Mouse (Mus musculus) CD4-positive helper T cell, adult 2 months (primary cell): ENCODE measurements at regions not wholly inside any gene's neighbourhood (a gene's known extent, or its start where the extent isn't known, plus 50 kb on each side); places are given as distances from the start of the nearest gene placed in this dataset.

Experiments used
- DNase-seq: peaks from one replicate; pipeline ENCODE4 v3.0.0-alpha.2; 2012; ENCODE audit warnings: low read depth, missing footprints, low spot score

DNA sequence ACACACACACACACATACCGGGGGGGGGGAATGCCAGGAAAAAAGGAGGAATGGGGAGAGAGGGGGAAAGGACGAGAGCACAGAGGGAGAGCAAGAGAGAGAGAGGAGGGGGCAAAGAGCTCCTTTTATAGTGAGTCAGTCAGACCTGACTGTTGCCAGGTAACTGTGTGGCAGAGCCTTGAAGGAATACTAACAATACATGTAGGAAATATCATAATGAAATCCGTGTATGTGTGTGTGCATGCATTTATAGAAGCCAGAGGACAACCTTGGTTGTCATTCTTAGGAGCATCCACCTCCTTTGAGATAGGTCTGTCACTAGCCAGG lies 127.6 kb upstream of the Med14 start:
- no peak for DNase-seq

GRCm38 (mm10) chrX:12888708-12889481 lies 127.0 kb upstream of the Med14 start:
- DNase-seq, result no peak

- no peak for DNase-seq
Measured at GRCm38 (mm10) chrX:12888010-12888707, 126.3 kb upstream of the Med14 start.

GRCm38 (mm10) chrX:12887516-12887915 lies 125.6 kb upstream of the Med14 start:
- DNase-seq, result no peak

GRCm38 (mm10) chrX:12886160-12887048 lies 124.5 kb upstream of the Med14 start:
- no peak for DNase-seq

DNA sequence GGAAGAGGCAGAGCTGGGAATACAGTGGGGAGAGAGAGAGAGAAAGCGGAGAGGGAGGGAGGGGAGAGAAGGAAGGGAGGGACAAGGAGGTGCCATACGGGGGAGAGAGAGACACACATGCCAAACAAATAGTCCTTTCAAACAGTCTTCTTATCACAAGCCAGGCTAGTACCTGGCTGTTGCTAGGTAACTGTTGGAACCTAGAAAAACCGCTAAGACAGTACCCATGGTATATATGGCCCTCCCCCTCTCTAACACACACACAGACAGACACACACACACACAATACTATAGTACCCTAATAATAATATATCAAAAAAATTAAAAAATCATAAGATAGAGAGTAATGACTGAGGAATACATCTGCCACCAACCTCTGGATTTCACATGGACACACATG lies 117.4 kb upstream of the Med14 start:
- DNase-seq, result no peak

DNA sequence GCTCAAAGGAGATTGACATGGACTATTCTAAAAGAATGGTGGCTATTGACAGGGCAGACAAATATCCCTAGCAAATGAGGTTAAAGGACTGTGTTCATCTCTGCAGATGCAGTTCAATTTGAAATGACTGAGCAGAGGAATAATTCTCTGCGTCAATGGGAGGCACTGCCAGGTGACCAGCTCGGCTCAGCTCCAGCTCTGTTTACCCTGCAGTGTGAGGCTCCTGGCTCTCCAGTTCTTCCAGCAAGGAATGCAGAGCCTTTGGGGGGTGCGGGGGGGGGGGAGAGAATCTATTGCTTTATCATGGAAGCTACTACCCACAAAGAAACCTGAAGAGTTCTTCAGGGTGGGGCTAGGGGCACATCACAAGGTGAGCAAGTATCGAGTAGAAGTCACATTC lies 115.6 kb upstream of the Med14 start:
- DNase-seq, result no peak

GRCm38 (mm10) chrX:12873698-12874144 lies 111.8 kb upstream of the Med14 start:
- peak; percentile 59 for DNase-seq

GRCm38 (mm10) chrX:12873230-12873629 lies 111.4 kb upstream of the Med14 start:
- no peak for DNase-seq

GRCm38 (mm10) chrX:12866885-12867498 lies 105.1 kb upstream of the Med14 start:
- no peak for DNase-seq

- DNase-seq, result no peak
Measured at GRCm38 (mm10) chrX:12866176-12866575, 104.3 kb upstream of the Med14 start.

DNA sequence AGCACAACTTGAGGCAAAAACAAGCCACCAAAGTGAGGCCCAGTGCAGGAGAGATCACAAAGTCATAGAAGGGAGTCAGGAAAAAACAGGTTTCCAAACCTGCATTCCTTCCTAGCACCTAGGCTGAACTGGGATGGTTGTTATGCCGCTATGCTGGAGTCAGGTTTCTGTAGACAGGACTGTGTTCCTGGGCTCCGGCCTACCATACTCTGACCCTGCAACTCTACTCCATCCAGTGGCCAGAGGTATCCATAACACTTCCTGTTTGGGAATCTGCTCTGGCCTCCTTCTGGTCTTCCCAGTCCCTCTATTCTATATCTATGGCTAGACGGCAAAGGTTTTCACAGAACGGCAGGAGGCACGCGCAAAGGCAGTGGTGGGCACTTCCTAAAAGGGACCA lies 98.3 kb upstream of the Med14 start:
- no peak for DNase-seq

GRCm38 (mm10) chrX:12858757-12859156 lies 96.9 kb upstream of the Med14 start:
- no peak for DNase-seq

DNA sequence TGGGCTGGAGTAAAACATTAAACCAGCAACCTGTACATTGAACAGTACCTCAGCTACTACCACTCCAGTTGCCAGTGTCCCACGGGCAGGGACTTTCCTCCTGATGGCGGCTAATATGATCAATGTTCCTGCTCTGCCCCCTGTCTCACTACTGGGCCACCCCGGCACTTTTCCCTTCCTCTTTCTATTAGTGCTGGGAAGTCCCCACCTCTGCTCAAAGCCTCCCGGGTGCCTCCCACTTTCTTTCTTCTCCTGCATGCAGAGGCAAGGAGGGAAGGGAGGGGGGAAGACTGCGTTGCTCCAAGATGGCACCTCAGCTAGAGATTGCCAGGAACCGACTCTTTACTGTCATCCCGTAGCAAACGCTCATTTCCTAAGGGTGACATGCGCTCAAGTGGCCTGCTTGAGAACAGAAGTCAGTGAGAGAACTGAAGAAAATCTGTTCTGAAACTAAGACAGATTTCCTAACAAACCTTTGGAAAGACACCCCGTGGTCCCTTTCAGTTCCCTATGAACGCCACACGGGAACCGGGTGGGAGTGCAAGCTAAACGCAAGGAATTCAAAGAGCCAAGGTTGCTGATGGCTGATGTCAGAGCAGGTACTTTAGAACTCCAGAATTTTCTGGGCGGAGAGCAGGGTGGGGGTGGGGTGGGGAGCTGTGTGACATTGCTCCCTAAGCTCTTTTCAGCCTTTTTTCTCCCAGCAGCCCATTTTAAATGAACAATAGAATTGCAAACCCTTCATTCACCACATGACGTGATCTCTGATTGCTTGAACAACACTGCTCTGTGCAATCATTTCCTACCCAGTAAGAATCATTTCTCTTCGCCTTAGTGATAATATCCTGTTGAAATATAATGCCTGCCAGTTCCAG lies 96.2 kb upstream of the Med14 start:
- peak; percentile 46 for DNase-seq

DNA sequence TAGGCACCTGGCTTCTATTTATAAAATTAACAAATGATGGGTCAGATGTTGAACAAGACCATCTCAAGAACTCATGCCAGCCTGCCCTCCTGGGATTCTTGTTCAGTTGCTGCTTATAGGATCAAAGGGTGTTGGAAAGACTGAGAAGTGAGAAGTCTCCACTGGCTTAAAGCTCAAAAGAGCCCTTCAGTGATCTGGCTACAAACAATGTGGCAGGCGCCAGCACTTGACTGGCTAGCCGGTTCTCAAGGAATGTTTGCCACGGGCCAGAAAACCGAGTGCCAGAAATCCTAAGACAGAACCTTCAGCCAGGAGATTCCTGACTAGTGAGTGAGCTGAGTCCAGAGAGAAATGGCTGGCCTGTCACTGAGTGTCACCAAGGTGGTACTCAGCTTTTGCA lies 93.6 kb upstream of the Med14 start:
- DNase-seq, result no peak

GRCm38 (mm10) chrX:12851684-12852083 lies 89.8 kb upstream of the Med14 start:
- DNase-seq, result peak; percentile 59

GRCm38 (mm10) chrX:12844431-12844830 lies 82.6 kb upstream of the Med14 start:
- DNase-seq, result no peak

GRCm38 (mm10) chrX:12841021-12841325 lies 79.1 kb upstream of the Med14 start:
- DNase-seq, result no peak

DNA sequence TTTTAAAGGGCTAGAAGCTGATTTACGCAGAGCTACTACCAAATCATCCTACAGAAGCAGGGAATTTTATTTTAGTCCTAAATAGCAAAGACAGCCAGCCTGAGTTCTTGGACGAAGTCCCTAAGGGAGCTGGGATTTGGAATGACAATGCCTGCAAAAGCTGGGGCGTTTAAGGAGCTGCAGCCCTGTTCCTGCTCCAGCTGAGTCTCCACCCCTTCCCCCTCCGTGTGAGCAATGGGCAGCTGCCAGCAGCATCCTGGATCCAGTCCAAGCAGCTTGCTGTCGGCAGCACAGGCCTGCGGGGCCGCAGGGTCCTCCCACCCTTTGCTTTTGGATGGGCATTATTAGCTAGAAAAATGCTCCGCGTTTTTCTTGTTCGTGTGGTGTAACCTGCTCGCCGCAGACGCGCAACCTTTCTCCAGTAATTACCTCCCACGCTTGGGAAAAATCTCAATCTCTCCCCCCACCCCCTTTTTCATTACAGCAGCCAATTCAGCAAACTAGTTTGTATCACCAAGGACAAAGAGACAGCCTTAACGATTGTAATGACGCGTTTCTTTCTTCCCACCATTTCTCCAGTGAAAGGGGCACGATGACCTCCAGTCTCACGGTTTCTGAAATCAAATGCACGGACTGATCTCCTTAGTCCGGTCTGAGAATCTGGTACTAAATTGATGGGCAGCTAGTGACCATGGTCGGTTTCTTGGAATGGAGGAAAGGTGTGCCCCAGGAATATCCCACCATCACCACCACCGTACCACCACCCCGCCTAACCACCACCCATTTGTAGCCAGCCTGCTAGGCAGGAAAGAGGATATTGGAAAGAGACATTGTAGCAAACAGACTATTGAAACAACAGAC lies 78.5 kb upstream of the Med14 start:
- DNase-seq, result no peak
